Mouse (Mus musculus) intestine, postnatal 0 days (tissue): ENCODE measurements around the gene Csk. TPM values are rescaled to one million over a fixed set of nuclear protein-coding genes. Genes with fewer than 3 reads are reported as not detected.

Experiments used
- ATAC-seq: fragments of 200-750 bp; cut with Nextera tagmentation; 2 replicates; pipeline ENCODE4 v1.8.0; 2017; ENCODE audit warnings: mild to moderate bottlenecking, moderate TSS enrichment, moderate library complexity
- H3K27ac ChIP-seq: fragments of 300-500 bp; sonication (generic); 2 replicates; pipeline ENCODE4 v1.5.1; 2014; ENCODE audit warnings: mild to moderate bottlenecking, low read depth, low read length, moderate library complexity
- H3K27me3 ChIP-seq: fragments of 300-500 bp; sonication (generic); replicated peaks from 2 replicates; pipeline ENCODE4 v1.6.1; 2014; ENCODE audit warnings: low read length, mixed read lengths; ENCODE audit not compliant: control insufficient read depth, insufficient read depth
- H3K36me3 ChIP-seq: fragments of 300-500 bp; sonication (generic); 2 replicates; pipeline ENCODE4 v1.6.1; 2014; ENCODE audit warnings: mild to moderate bottlenecking, moderate library complexity; ENCODE audit not compliant: control insufficient read depth, insufficient read depth
- H3K4me1 ChIP-seq: fragments of 300-500 bp; sonication (generic); replicated peaks from 2 replicates; pipeline ENCODE4 v1.6.1; 2014; ENCODE audit warnings: antibody characterized with exemption, low read length, mixed read lengths; ENCODE audit not compliant: control insufficient read depth, insufficient read depth
- H3K4me2 ChIP-seq: fragments of 300-500 bp; sonication (generic); replicated peaks from 2 replicates; pipeline ENCODE4 v1.6.1; 2014; ENCODE audit warnings: low read depth, mild to moderate bottlenecking, moderate library complexity
- H3K4me3 ChIP-seq: fragments of 300-500 bp; sonication (generic); 2 replicates; pipeline ENCODE4 v1.5.1; 2014; ENCODE audit warnings: low read depth, low read length
- H3K9ac ChIP-seq: fragments of 300-500 bp; sonication (generic); 2 replicates; pipeline ENCODE4 v1.6.1; 2014; ENCODE audit warnings: mild to moderate bottlenecking, low read depth, low read length
- H3K9me3 ChIP-seq: fragments of 300-500 bp; sonication (generic); 2 replicates; pipeline ENCODE4 v1.6.1; 2016; ENCODE audit warnings: mixed run types; ENCODE audit not compliant: control insufficient read depth
- CTCF ChIP-seq: sonication (generic); IDR thresholded peaks from 2 replicates; pipeline ENCODE4 v1.5.1; 2016; ENCODE audit warnings: low read depth, mild to moderate bottlenecking, control low read depth, antibody characterized with exemption, moderate library complexity
- WGBS: fragments of 180-500 bp; shearing (Covaris S2); extraction: QIAGEN DNeasy Blood & Tissue Kit; methylation state at CpG from one replicate; pipeline ENCODE4 v1.1.7; 2014; 5-methylcytosine and 5-hydroxymethylcytosine counted together
- polyA plus RNA-seq: library from polyadenylated mRNA; unstranded; fragments of >200 nt; fragmentation: Nextera tagmentation; extraction: Ambion mirVana; gene quantifications from 2 replicates; pipeline ENCODE4 v1.2.1, GENCODE M21; 2015

Csk gene
- polyA plus RNA-seq, 1 experiment from 2014 or later: 18.7 TPM

DNA sequence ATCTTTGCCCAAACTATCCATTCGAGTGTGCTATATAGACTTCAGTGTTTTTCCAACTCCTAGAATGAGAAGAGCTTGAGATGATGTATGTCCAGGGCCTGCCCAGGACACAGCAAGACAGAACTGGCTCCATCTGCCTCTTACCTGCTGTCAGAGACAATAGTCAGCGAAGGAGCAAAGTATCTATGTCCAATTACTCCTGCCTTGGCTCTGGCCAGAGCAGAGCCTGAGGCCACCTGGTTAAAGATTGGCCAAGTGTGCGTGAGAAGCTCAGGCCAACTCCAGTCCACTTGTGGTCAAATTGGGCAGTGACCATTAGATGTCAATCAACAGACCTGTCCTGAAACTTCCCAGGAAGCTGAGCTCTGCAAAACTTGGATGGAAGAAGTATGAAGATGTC lies 16.1 kb upstream of the Csk start:
- Histone ChIP-seq H3K9ac (no peak overlapping the region), H3K27me3 (no peaks in the 10 kb centered on the region), H3K4me1 (peaks cover 9% of the 10 kb centered on the region; the same call in 1 of the 2 replicates), H3K4me2 (no peak overlapping the region), H3K4me3 (no peak overlapping the region), H3K9me3 (no peaks in the 10 kb centered on the region), H3K36me3 (no peaks in the 10 kb centered on the region), H3K27ac (no peak overlapping the region)
- no peak for TF ChIP-seq CTCF
- no peak for ATAC-seq
- 78% methylated on average over 3 of the region's 3 CpGs for WGBS

DNA sequence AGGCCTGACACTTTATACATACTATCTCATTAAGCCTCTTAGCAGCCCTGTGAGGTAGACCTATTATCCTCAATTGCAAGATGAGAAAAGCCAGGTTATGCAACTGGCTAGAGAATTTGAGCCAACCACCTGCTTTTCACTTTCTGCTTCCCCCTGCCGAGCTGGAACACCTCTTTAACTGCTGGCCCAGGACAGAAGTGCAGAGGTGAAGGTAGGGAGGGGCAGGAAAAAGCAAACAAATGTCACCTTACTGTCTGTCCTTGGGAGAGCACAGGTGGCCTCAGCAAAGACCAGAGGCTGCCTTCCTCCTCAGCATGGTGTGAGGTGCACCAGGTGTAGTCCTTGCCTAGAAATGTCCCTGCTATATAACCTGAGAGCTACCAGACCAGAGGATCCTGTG lies 14.8 kb upstream of the Csk start:
- Histone ChIP-seq H3K27ac (no peak overlapping the region), H3K4me1 (peaks cover 9% of the 10 kb centered on the region; the same call in 1 of the 2 replicates), H3K27me3 (no peaks in the 10 kb centered on the region), H3K9me3 (no peaks in the 10 kb centered on the region), H3K9ac (no peak overlapping the region), H3K36me3 (no peaks in the 10 kb centered on the region), H3K4me2 (no peak overlapping the region), H3K4me3 (no peak overlapping the region)
- WGBS: 12% methylated on average over 1 of the region's 1 CpGs
- ATAC-seq: no peak
- TF ChIP-seq CTCF: no peak

GRCm38 (mm10) chr9:57667817-57668216 lies 14.4 kb upstream of the Csk start:
- no peaks in the 10 kb centered on the region for H3K27me3 ChIP-seq
- H3K4me2 ChIP-seq: no peak overlapping the region; the same call in 1 of the 2 replicates
- H3K4me3 ChIP-seq: no peak overlapping the region
- H3K9ac ChIP-seq: no peak overlapping the region
- peaks cover 9% of the 10 kb centered on the region; the same call in 1 of the 2 replicates for H3K4me1 ChIP-seq
- H3K27ac ChIP-seq: no peak overlapping the region
- 75% methylated on average over 11 of the region's 11 CpGs for WGBS
- ATAC-seq: no peak
- H3K36me3 ChIP-seq: no peaks in the 10 kb centered on the region
- no peak for TF ChIP-seq CTCF
- no peaks in the 10 kb centered on the region for H3K9me3 ChIP-seq

DNA sequence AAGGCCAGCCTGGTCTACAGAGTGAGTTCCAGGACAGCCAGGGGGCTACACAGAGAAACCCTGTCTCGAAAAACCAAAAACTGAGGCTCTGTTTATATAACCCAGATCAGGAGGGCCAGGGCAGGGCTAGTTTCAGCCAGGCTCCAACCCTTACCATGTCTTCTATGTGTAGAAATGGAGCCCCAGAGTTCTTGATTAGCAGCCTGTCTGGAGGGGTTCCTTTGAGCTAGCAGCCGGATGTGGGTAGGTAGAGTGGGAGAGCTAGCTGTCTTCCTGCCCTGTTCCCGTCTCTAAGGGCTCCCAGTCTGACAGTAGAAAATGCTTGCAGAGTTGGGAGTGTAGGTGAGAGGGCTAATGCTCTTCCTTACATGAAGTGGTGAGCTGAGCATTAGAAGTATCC lies 13.7 kb upstream of the Csk start:
- no peak for TF ChIP-seq CTCF
- no peak overlapping the region for H3K4me3 ChIP-seq
- no peak overlapping the region for H3K27ac ChIP-seq
- no peaks in the 10 kb centered on the region for H3K27me3 ChIP-seq
- WGBS: 67% methylated on average over 3 of the region's 3 CpGs
- H3K4me1 ChIP-seq: peaks cover 9% of the 10 kb centered on the region; the same call in 1 of the 2 replicates
- no peak overlapping the region; the same call in 1 of the 2 replicates for H3K4me2 ChIP-seq
- ATAC-seq: no peak
- no peaks in the 10 kb centered on the region for H3K9me3 ChIP-seq
- H3K9ac ChIP-seq: no peak overlapping the region
- H3K36me3 ChIP-seq: no peaks in the 10 kb centered on the region

- ATAC-seq: 0 out of 2 replicates have a peak, but pooled peaks have one; percentile 25
- no peak overlapping the region for H3K4me3 ChIP-seq
- 69% methylated on average over 8 of the region's 8 CpGs for WGBS
- no peak overlapping the region for H3K27ac ChIP-seq
- H3K27me3 ChIP-seq: no peaks in the 10 kb centered on the region
- H3K9me3 ChIP-seq: no peaks in the 10 kb centered on the region
- no peaks in the 10 kb centered on the region for H3K36me3 ChIP-seq
- no peak for TF ChIP-seq CTCF
- no peak overlapping the region for H3K9ac ChIP-seq
- H3K4me1 ChIP-seq: peaks cover 9% of the 10 kb centered on the region; the same call in 1 of the 2 replicates
- H3K4me2 ChIP-seq: no peak overlapping the region
Measured at GRCm38 (mm10) chr9:57666536-57666935, 13.1 kb upstream of the Csk start.

GRCm38 (mm10) chr9:57664616-57665015 lies 11.2 kb upstream of the Csk start:
- Histone ChIP-seq H3K4me3 (no peak overlapping the region), H3K27me3 (no peaks in the 10 kb centered on the region), H3K36me3 (no peaks in the 10 kb centered on the region), H3K9ac (no peak overlapping the region), H3K4me2 (no peak overlapping the region), H3K4me1 (peaks cover 9% of the 10 kb centered on the region; the same call in 1 of the 2 replicates), H3K9me3 (no peaks in the 10 kb centered on the region), H3K27ac (peak overlapping the region; percentile 54; the same call in 1 of the 2 replicates)
- ATAC-seq: peak; percentile 67
- no peak for TF ChIP-seq CTCF
- WGBS: 34% methylated on average over 7 of the region's 7 CpGs

- TF ChIP-seq CTCF: no peak
Measured at GRCm38 (mm10) chr9:57661552-57661951, 8.1 kb upstream of the Csk start.

More at GRCm38 (mm10) chr9:57661552-57661951, 8.1 kb upstream of the Csk start:
- Histone ChIP-seq H3K27ac (no peak overlapping the region), H3K9ac (no peak overlapping the region), H3K4me2 (no peak overlapping the region), H3K36me3 (no peaks in the 10 kb centered on the region), H3K27me3 (no peaks in the 10 kb centered on the region), H3K4me3 (no peak overlapping the region), H3K9me3 (no peaks in the 10 kb centered on the region), H3K4me1 (no peaks in the 10 kb centered on the region)
- WGBS: 58% methylated on average over 3 of the region's 3 CpGs
- no peak for ATAC-seq
